Mouse (Mus musculus): ENCODE data around the gene Keap1. TPM values are rescaled to one million over a fixed set of nuclear protein-coding genes. Genes with fewer than 3 reads are reported as not detected.
A peak's percentile ranks its signal among the peaks of the same experiment; 100 is the strongest.
"Not testable (repeated sequence)": the region's sequence is repeated elsewhere in the genome, so short reads cannot be mapped to it uniquely, and the experiment has no call there.

The Keap1 gene
- total RNA-seq, 1 experiment, result 27.4 TPM

DNA sequence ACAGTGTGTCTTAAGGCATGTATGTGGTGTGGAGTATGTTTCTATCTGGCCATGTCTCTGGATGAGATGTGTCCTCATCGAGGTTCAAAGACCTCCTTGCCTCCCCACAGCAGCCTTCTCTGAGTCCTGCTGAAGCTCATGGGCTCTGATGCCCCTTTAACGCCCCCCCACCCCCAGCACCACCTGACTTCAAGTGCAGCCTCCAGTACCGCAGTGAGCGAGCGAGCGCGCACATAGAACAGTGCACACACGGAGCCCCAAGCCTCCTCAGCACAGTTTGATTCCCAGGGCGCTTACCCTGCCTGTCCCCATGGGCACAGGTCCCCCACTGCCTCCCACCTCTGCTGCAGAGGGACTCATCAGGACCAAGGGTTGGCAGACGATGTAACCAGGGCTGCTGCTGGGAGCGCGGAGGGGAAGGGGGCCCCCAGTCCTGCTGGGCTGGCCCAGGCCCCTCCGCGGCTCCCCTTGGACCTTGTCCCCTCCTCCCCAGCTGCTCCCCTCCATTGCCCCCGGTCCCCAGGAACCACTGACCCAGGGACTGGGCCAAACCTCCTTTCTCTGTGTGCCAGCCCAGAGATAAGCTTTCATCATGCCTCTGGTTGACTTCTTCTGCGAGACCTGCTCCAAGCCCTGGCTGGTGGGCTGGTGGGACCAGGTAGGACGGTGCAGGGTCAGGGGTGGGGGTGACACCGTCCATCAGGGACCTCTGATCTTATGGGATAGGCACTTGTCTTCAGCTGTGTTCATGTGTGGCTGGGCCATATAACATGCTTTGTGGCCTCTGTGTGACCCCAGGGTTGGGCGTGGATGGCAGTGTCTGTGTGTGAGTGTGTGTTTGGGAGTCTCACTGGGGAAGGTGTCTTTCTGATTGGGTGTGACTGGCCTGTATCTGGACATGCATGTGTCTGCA, 42.4 kb downstream of the Keap1 start:
- no peak for DNase-seq (ENCODE audit: low read depth, low spot score)
- H3K36me3 ChIP-seq (ENCODE audit: control insufficient read depth, insufficient read depth, low read length, poor library complexity, severe bottlenecking), result peaks cover 3% of the 10 kb centered on the region; the same call in 1 of the 2 replicates
- in situ Hi-C loops (cut with MboI; ENCODE audit: low sequenced_read_pairs in 2 of 2, unreplicated experiment in 2 of 2), result no loop called here
- no peak overlapping the region; the same call in 1 of the 2 replicates for H3K9ac ChIP-seq (ENCODE audit: insufficient read depth, low read depth, low read length, poor library complexity, severe bottlenecking)
- no peak overlapping the region for H3K27ac ChIP-seq (ENCODE audit: insufficient read depth, low read depth, low read length, poor library complexity, severe bottlenecking)
- H3K4me3 ChIP-seq (ENCODE audit: insufficient read depth in 1 of 2, low read depth in 1 of 2, low read length in 2 of 2, poor library complexity in 1 of 2, severe bottlenecking in 1 of 2), result peak overlapping the region in 1 of 2 experiments; percentile 55; a peak in 1 of 4 replicates
- no peak for TF ChIP-seq ZC3H11A (IDR thresholded peaks at IDR 0.05; ENCODE audit: borderline replicate concordance, low read depth, low read length)
- TF ChIP-seq MAFK (IDR thresholded peaks at IDR 0.05; ENCODE audit: insufficient read depth, low read depth, low read length), result no peak
- TF ChIP-seq CHD2 (IDR thresholded peaks at IDR 0.05; ENCODE audit: low read depth, low read length), result no peak
- TF ChIP-seq ZNF384 (IDR thresholded peaks at IDR 0.05; ENCODE audit: low read depth, low read length), result no peak
- no peak for TF ChIP-seq HCFC1 (IDR thresholded peaks at IDR 0.05; ENCODE audit: borderline replicate concordance, insufficient read depth, low read length)
- H3K4me1 ChIP-seq (ENCODE audit: control insufficient read depth in 2 of 2, insufficient read depth in 2 of 2, low read length in 2 of 2, poor library complexity in 1 of 2), result peaks cover 6 to 32% of the 10 kb centered on the region in 2 experiments; a peak in 3 of 4 replicates
- H3K9me3 ChIP-seq (ENCODE audit: control insufficient read depth, insufficient read depth, low read depth, low read length), result no peaks in the 10 kb centered on the region

DNA sequence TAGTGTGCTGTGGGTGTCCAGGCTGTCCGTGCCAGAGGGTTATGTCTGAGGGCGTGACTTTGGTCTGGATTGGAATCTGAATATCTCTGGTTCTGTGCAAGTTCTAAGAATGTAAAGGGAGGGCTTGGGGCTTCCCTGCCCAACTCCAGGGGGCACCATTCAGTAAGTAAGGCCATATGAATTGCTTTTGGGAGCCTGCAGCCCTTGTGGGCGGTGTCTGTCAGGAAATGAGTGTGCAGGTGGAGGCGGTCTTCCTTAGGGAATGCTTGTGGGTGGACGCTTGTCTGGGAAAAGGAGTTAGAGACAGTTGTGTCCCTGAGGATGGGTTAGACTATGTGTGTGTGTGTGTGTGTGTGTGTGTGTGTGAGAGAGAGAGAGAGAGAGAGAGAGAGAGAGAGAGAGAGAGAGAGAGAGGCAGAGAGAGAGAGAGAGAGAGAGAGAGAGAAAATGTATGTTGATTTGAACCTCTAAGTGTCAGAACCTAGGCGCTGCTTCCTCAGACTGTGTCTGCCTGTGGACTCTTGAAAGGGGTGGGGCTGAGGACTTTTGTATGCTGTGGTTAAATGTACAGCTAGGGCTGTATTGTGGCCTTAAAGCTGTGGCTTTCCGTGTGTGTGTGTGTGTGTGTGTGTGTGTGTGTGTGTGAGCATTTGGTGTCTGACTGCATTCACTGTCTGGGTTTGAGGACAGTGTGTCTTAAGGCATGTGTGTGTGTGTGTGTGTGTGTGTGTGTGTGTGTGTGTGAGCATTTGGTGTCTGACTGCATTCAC, 43.2 kb downstream of the Keap1 start:
- H3K9ac ChIP-seq (ENCODE audit: insufficient read depth, low read depth, low read length, poor library complexity, severe bottlenecking); H3K9me3 ChIP-seq (ENCODE audit: control insufficient read depth, insufficient read depth, low read depth, low read length); H3K36me3 ChIP-seq (ENCODE audit: control insufficient read depth, insufficient read depth, low read length, poor library complexity, severe bottlenecking); H3K4me3 ChIP-seq (ENCODE audit: insufficient read depth in 1 of 2, low read depth in 1 of 2, low read length in 2 of 2, poor library complexity in 1 of 2, severe bottlenecking in 1 of 2); in situ Hi-C loops (cut with MboI; ENCODE audit: low sequenced_read_pairs in 2 of 2, unreplicated experiment in 2 of 2); DNase-seq (ENCODE audit: low read depth, low spot score); H3K27ac ChIP-seq (ENCODE audit: insufficient read depth, low read depth, low read length, poor library complexity, severe bottlenecking): not testable (repeated sequence)
- peaks cover 6 to 32% of the 10 kb centered on the region in 2 experiments; a peak in 3 of 4 replicates for H3K4me1 ChIP-seq (ENCODE audit: control insufficient read depth in 2 of 2, insufficient read depth in 2 of 2, low read length in 2 of 2, poor library complexity in 1 of 2)

DNA sequence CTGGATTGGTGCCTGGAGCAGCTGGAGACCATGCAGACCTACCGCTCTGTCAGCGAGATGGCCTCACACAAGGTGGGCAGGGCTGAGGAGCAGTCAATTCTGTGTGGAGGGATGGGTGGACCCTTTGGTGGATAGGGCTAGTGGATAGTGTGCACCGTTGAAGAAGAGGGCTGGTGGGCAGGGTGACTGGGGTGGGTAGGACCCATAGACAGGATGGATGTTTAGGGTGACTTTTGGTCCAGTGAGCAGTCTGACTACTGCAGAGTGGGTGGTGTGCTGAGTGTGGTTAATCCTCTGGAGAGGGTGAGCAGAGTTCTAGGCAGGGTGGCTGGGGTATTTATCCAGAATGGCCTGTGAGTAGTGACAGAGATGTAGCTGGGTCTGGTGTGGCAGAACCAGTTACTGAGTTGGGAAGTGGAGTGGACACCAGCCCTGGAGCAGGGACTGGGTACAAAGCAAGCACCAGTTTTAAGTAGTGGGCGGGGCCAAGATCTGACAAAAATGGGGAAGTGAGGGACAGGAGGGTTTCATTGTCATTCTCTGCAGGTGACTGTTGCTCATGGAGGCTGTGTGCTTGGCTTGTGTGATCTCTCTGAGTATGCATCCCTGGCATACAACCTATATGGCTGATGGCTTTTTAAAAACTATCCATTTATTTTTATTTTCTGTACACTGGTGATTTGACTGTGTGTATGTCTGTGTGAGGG, 44.2 kb downstream of the Keap1 start:
- in situ Hi-C loops (cut with MboI; ENCODE audit: low sequenced_read_pairs in 2 of 2, unreplicated experiment in 2 of 2), result no loop called here
- no peak for TF ChIP-seq MAFK (IDR thresholded peaks at IDR 0.05; ENCODE audit: insufficient read depth, low read depth, low read length)
- no peak for TF ChIP-seq ZC3H11A (IDR thresholded peaks at IDR 0.05; ENCODE audit: borderline replicate concordance, low read depth, low read length)
- TF ChIP-seq ZNF384 (IDR thresholded peaks at IDR 0.05; ENCODE audit: low read depth, low read length), result no peak
- no peak for TF ChIP-seq HCFC1 (IDR thresholded peaks at IDR 0.05; ENCODE audit: borderline replicate concordance, insufficient read depth, low read length)
- TF ChIP-seq CHD2 (IDR thresholded peaks at IDR 0.05; ENCODE audit: low read depth, low read length), result no peak

DNA sequence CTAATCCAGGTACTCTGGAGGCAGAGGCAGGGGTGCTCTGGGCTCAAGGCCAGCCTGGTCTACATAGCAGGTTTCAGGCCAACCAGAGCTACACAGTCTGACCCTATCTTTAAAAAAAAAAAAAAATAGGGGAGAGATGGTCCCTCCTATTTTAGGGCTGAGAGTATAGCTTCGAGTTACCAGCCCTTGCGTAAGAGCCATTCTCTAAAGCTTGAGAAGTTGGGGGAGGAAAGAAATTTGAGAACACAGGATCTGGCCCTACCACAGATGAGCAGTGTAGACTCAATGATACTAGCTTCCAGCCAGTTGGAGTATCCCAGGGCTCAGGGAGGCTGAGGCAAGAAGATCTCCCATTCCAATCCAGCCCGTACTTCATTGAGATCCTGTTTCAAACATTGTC, 45.4 kb downstream of the Keap1 start:
- peaks cover 6 to 30% of the 10 kb centered on the region in 2 experiments; a peak in 3 of 4 replicates for H3K4me1 ChIP-seq (ENCODE audit: control insufficient read depth in 2 of 2, insufficient read depth in 2 of 2, low read length in 2 of 2, poor library complexity in 1 of 2)
- no peak for DNase-seq (ENCODE audit: low read depth, low spot score)
- no peak overlapping the region for H3K9ac ChIP-seq (ENCODE audit: insufficient read depth, low read depth, low read length, poor library complexity, severe bottlenecking)
- no peaks in the 10 kb centered on the region for H3K9me3 ChIP-seq (ENCODE audit: control insufficient read depth, insufficient read depth, low read depth, low read length)
- in situ Hi-C loops (cut with MboI; ENCODE audit: low sequenced_read_pairs in 2 of 2, unreplicated experiment in 2 of 2), result no loop called here
- H3K36me3 ChIP-seq (ENCODE audit: control insufficient read depth, insufficient read depth, low read length, poor library complexity, severe bottlenecking), result no peaks in the 10 kb centered on the region; the same call in 1 of the 2 replicates
- TF ChIP-seq CHD2 (IDR thresholded peaks at IDR 0.05; ENCODE audit: low read depth, low read length) (no peak), HCFC1 (IDR thresholded peaks at IDR 0.05; ENCODE audit: borderline replicate concordance, insufficient read depth, low read length) (no peak), ZC3H11A (IDR thresholded peaks at IDR 0.05; ENCODE audit: borderline replicate concordance, low read depth, low read length) (no peak), ZNF384 (IDR thresholded peaks at IDR 0.05; ENCODE audit: low read depth, low read length) (no peak), MAFK (IDR thresholded peaks at IDR 0.05; ENCODE audit: insufficient read depth, low read depth, low read length) (no peak)
- no peak overlapping the region for H3K4me3 ChIP-seq (ENCODE audit: insufficient read depth in 1 of 2, low read depth in 1 of 2, low read length in 2 of 2, poor library complexity in 1 of 2, severe bottlenecking in 1 of 2)
- H3K27ac ChIP-seq (ENCODE audit: insufficient read depth, low read depth, low read length, poor library complexity, severe bottlenecking), result no peak overlapping the region

More for the DNA sequence above, 44.2 kb downstream of the Keap1 start:
- Histone ChIP-seq H3K27ac (ENCODE audit: insufficient read depth, low read depth, low read length, poor library complexity, severe bottlenecking) (no peak overlapping the region), H3K9me3 (ENCODE audit: control insufficient read depth, insufficient read depth, low read depth, low read length) (no peaks in the 10 kb centered on the region), H3K4me3 (ENCODE audit: insufficient read depth in 1 of 2, low read depth in 1 of 2, low read length in 2 of 2, poor library complexity in 1 of 2, severe bottlenecking in 1 of 2) (no peak overlapping the region), H3K36me3 (ENCODE audit: control insufficient read depth, insufficient read depth, low read length, poor library complexity, severe bottlenecking) (no peaks in the 10 kb centered on the region; the same call in 1 of the 2 replicates), H3K4me1 (ENCODE audit: control insufficient read depth in 2 of 2, insufficient read depth in 2 of 2, low read length in 2 of 2, poor library complexity in 1 of 2) (peaks cover 6 to 30% of the 10 kb centered on the region in 2 experiments; a peak in 3 of 4 replicates), H3K9ac (ENCODE audit: insufficient read depth, low read depth, low read length, poor library complexity, severe bottlenecking) (no peak overlapping the region)
- DNase-seq (ENCODE audit: low read depth, low spot score), result no peak

Data from ES-E14 (cell line).